Mouse (Mus musculus) hindbrain, embryonic 13.5 days (tissue): ENCODE measurements around the gene Clcn1. TPM values are rescaled to one million over a fixed set of nuclear protein-coding genes. Genes with fewer than 3 reads are reported as not detected.

ENCODE experiments used
- ATAC-seq: fragments of 200-750 bp; cut with Nextera tagmentation; 2 replicates; pipeline ENCODE4 v1.8.0; 2017; ENCODE audit warnings: moderate TSS enrichment; ENCODE audit not compliant: low FRiP score
- H3K27ac ChIP-seq: fragments of 300-500 bp; sonication (generic); 2 replicates; pipeline ENCODE4 v1.5.1; 2015; ENCODE audit warnings: inconsistent platforms, mild to moderate bottlenecking, moderate library complexity
- H3K27me3 ChIP-seq: fragments of 300-500 bp; sonication (generic); 2 replicates; pipeline ENCODE4 v1.6.1; 2015; ENCODE audit warnings: mild to moderate bottlenecking, inconsistent platforms
- H3K36me3 ChIP-seq: fragments of 300-500 bp; sonication (generic); 2 replicates; pipeline ENCODE4 v1.6.1; 2015; ENCODE audit warnings: mild to moderate bottlenecking, inconsistent platforms
- H3K4me1 ChIP-seq: fragments of 300-500 bp; sonication (generic); replicated peaks from 2 replicates; pipeline ENCODE4 v1.6.1; 2015; ENCODE audit warnings: inconsistent platforms
- H3K4me2 ChIP-seq: fragments of 300-500 bp; sonication (generic); 2 replicates; pipeline ENCODE4 v1.6.1; 2015; ENCODE audit warnings: inconsistent platforms, mild to moderate bottlenecking, moderate library complexity
- H3K4me3 ChIP-seq: fragments of 300-500 bp; sonication (generic); 2 replicates; pipeline ENCODE4 v1.5.1; 2015; ENCODE audit warnings: mild to moderate bottlenecking, inconsistent platforms
- H3K9ac ChIP-seq: fragments of 300-500 bp; sonication (generic); 2 replicates; pipeline ENCODE4 v1.6.1; 2015; ENCODE audit warnings: mild to moderate bottlenecking, inconsistent platforms
- H3K9me3 ChIP-seq: fragments of 300-500 bp; sonication (generic); 2 replicates; pipeline ENCODE4 v1.6.1; 2016; ENCODE audit warnings: inconsistent platforms
- WGBS: fragments of 180-500 bp; shearing (Covaris S2); methylation state at CpG from one replicate; pipeline ENCODE4 v1.1.7; 2015; 5-methylcytosine and 5-hydroxymethylcytosine counted together
- polyA plus RNA-seq: library from polyadenylated mRNA; unstranded; fragments of >200 nt; fragmentation: Nextera tagmentation; extraction: Ambion mirVana; gene quantifications from 2 replicates; pipeline ENCODE4 v1.2.1, GENCODE M21; 2015

The Clcn1 gene
- 1.5 and 1.6 TPM in 2 replicates for polyA plus RNA-seq

- H3K9ac ChIP-seq = 0 out of 2 replicates have a peak within 1 kb of the TSS, but pooled peaks have one; percentile 35
- no peak within 1 kb of the TSS for H3K4me2 ChIP-seq
- H3K27me3 ChIP-seq = no peaks in the 10 kb centered on the region
- no peak within 1 kb of the TSS for H3K4me3 ChIP-seq
- H3K9me3 ChIP-seq = no peaks in the 10 kb centered on the region
- ATAC-seq = peak; percentile 43; the same call in 1 of the 2 replicates
- no peak within 1 kb of the TSS for H3K27ac ChIP-seq
- 85% methylated on average over 4 of the region's 5 CpGs for WGBS
- no peaks in the 10 kb centered on the region for H3K4me1 ChIP-seq
- peaks cover 70% of the 10 kb centered on the region for H3K36me3 ChIP-seq
Observed at GRCm38 (mm10) chr6:42286448-42286847, at the start of gene Clcn1. Gene Clcn1 (plus strand): TSS chr6:42286685.

- H3K9ac ChIP-seq = no peak overlapping the region
- no peaks in the 10 kb centered on the region for H3K27me3 ChIP-seq
- H3K36me3 ChIP-seq = no peaks in the 10 kb centered on the region
- H3K27ac ChIP-seq = no peak overlapping the region
- no peak overlapping the region for H3K4me2 ChIP-seq
- 73% methylated on average over 6 of the region's 6 CpGs for WGBS
- H3K4me1 ChIP-seq = no peaks in the 10 kb centered on the region
- H3K9me3 ChIP-seq = no peaks in the 10 kb centered on the region
- no peak overlapping the region for H3K4me3 ChIP-seq
- no peak for ATAC-seq
Observed at GRCm38 (mm10) chr6:42237276-42237805, 49.1 kb upstream of the Clcn1 start.

GRCm38 (mm10) chr6:42241311-42242045 lies 45.0 kb upstream of the Clcn1 start:
- H3K4me3 ChIP-seq = no peak overlapping the region
- WGBS = 78% methylated on average over 6 of the region's 6 CpGs
- H3K4me1 ChIP-seq = 0 out of 2 replicates have a peak, but pooled peaks cover 7% of the 10 kb centered on the region
- H3K36me3 ChIP-seq = no peaks in the 10 kb centered on the region
- no peak overlapping the region for H3K27ac ChIP-seq
- H3K9ac ChIP-seq = no peak overlapping the region
- no peak overlapping the region for H3K4me2 ChIP-seq
- no peak for ATAC-seq
- H3K27me3 ChIP-seq = peaks cover 6% of the 10 kb centered on the region
- no peaks in the 10 kb centered on the region for H3K9me3 ChIP-seq

GRCm38 (mm10) chr6:42245711-42246353 lies 40.7 kb upstream of the Clcn1 start, which contains the start of gene Gstk1:
Gene Gstk1 (plus strand): TSS chr6:42245935.
- H3K9me3 ChIP-seq = no peaks in the 10 kb centered on the region
- no peaks in the 10 kb centered on the region for H3K36me3 ChIP-seq
- peak; percentile 100 for ATAC-seq
- 0 out of 2 replicates have a peak, but pooled peaks cover 8% of the 10 kb centered on the region for H3K4me1 ChIP-seq
- WGBS = 2% methylated on average over 28 of the region's 28 CpGs
- H3K9ac ChIP-seq = peak within 1 kb of the TSS; percentile 69
- peak within 1 kb of the TSS; percentile 76 for H3K4me2 ChIP-seq
- peaks cover 12% of the 10 kb centered on the region for H3K27me3 ChIP-seq
- H3K4me3 ChIP-seq = peak within 1 kb of the TSS; percentile 52
- no peak within 1 kb of the TSS for H3K27ac ChIP-seq

GRCm38 (mm10) chr6:42247173-42247572 lies 39.3 kb upstream of the Clcn1 start:
- H3K4me2 ChIP-seq = peak overlapping the region; percentile 28
- ATAC-seq = peak; percentile 27; the same call in 1 of the 2 replicates
- H3K27ac ChIP-seq = no peak overlapping the region
- H3K9ac ChIP-seq = no peak overlapping the region
- WGBS = 4% methylated on average over 8 of the region's 8 CpGs
- H3K4me1 ChIP-seq = 0 out of 2 replicates have a peak, but pooled peaks cover 8% of the 10 kb centered on the region
- H3K9me3 ChIP-seq = no peaks in the 10 kb centered on the region
- peaks cover 12% of the 10 kb centered on the region for H3K27me3 ChIP-seq
- peak overlapping the region; percentile 22 for H3K4me3 ChIP-seq
- no peaks in the 10 kb centered on the region for H3K36me3 ChIP-seq

- 63% methylated on average over 1 of the region's 1 CpGs for WGBS
- no peak for ATAC-seq
Observed at GRCm38 (mm10) chr6:42247981-42248380, 38.5 kb upstream of the Clcn1 start.

GRCm38 (mm10) chr6:42251791-42252190 lies 34.7 kb upstream of the Clcn1 start:
- 88% methylated on average over 4 of the region's 4 CpGs for WGBS
- no peak overlapping the region for H3K27ac ChIP-seq
- H3K9ac ChIP-seq = no peak overlapping the region
- no peak for ATAC-seq
- no peaks in the 10 kb centered on the region for H3K9me3 ChIP-seq
- H3K4me3 ChIP-seq = no peak overlapping the region
- H3K27me3 ChIP-seq = peaks cover 2% of the 10 kb centered on the region; the same call in 1 of the 2 replicates
- H3K4me1 ChIP-seq = no peaks in the 10 kb centered on the region
- no peaks in the 10 kb centered on the region for H3K36me3 ChIP-seq
- H3K4me2 ChIP-seq = no peak overlapping the region

More at GRCm38 (mm10) chr6:42247981-42248380, 38.5 kb upstream of the Clcn1 start:
- H3K9ac ChIP-seq = no peak overlapping the region
- H3K27me3 ChIP-seq = peaks cover 12% of the 10 kb centered on the region
- H3K4me1 ChIP-seq = 0 out of 2 replicates have a peak, but pooled peaks cover 8% of the 10 kb centered on the region
- peak overlapping the region; percentile 28; the same call in 1 of the 2 replicates for H3K4me2 ChIP-seq
- no peaks in the 10 kb centered on the region for H3K36me3 ChIP-seq
- no peak overlapping the region for H3K27ac ChIP-seq
- no peaks in the 10 kb centered on the region for H3K9me3 ChIP-seq
- 0 out of 2 replicates have a peak overlapping the region, but pooled peaks have one; percentile 22 for H3K4me3 ChIP-seq

GRCm38 (mm10) chr6:42253103-42253502 lies 33.4 kb upstream of the Clcn1 start:
- Histone ChIP-seq H3K36me3 (no peaks in the 10 kb centered on the region), H3K27me3 (no peaks in the 10 kb centered on the region), H3K4me1 (no peaks in the 10 kb centered on the region), H3K27ac (no peak overlapping the region), H3K9me3 (no peaks in the 10 kb centered on the region), H3K4me2 (no peak overlapping the region), H3K9ac (no peak overlapping the region), H3K4me3 (no peak overlapping the region)
- 86% methylated on average over 2 of the region's 2 CpGs for WGBS
- no peak for ATAC-seq

GRCm38 (mm10) chr6:42257303-42257863 lies 29.1 kb upstream of the Clcn1 start:
- 20% methylated on average over 11 of the region's 11 CpGs for WGBS

GRCm38 (mm10) chr6:42260430-42260829 lies 26.1 kb upstream of the Clcn1 start:
- no peak overlapping the region for H3K4me3 ChIP-seq
- no peak overlapping the region for H3K27ac ChIP-seq
- ATAC-seq = no peak
- H3K9ac ChIP-seq = no peak overlapping the region
- H3K36me3 ChIP-seq = no peaks in the 10 kb centered on the region
- H3K4me2 ChIP-seq = no peak overlapping the region
- 81% methylated on average over 6 of the region's 6 CpGs for WGBS
- peaks cover 16% of the 10 kb centered on the region for H3K27me3 ChIP-seq
- no peaks in the 10 kb centered on the region for H3K4me1 ChIP-seq
- no peaks in the 10 kb centered on the region for H3K9me3 ChIP-seq

More at GRCm38 (mm10) chr6:42257303-42257863, 29.1 kb upstream of the Clcn1 start:
- Histone ChIP-seq H3K9ac (no peak overlapping the region), H3K4me1 (no peaks in the 10 kb centered on the region), H3K4me2 (no peak overlapping the region), H3K36me3 (no peaks in the 10 kb centered on the region), H3K9me3 (no peaks in the 10 kb centered on the region), H3K27me3 (peaks cover 15% of the 10 kb centered on the region), H3K27ac (no peak overlapping the region), H3K4me3 (no peak overlapping the region)
- 0 out of 2 replicates have a peak, but pooled peaks have one; percentile 65 for ATAC-seq

GRCm38 (mm10) chr6:42261524-42262170 lies 24.8 kb upstream of the Clcn1 start, which contains the start of gene Tmem139:
Gene Tmem139 (plus strand): TSS chr6:42261970.
- no peaks in the 10 kb centered on the region for H3K9me3 ChIP-seq
- no peak within 1 kb of the TSS for H3K4me2 ChIP-seq
- 26% methylated on average over 20 of the region's 20 CpGs for WGBS
- H3K9ac ChIP-seq = no peak within 1 kb of the TSS
- no peak within 1 kb of the TSS for H3K27ac ChIP-seq
- ATAC-seq = no peak
- no peak within 1 kb of the TSS for H3K4me3 ChIP-seq
- no peaks in the 10 kb centered on the region for H3K36me3 ChIP-seq
- peaks cover 16% of the 10 kb centered on the region for H3K27me3 ChIP-seq
- H3K4me1 ChIP-seq = peaks cover 7% of the 10 kb centered on the region
